Mouse (Mus musculus): ENCODE measurements at regions not wholly inside any gene's neighbourhood (a gene's known extent, or its start where the extent isn't known, plus 50 kb on each side); places are given as distances from the start of the nearest gene placed in this dataset.

DNA sequence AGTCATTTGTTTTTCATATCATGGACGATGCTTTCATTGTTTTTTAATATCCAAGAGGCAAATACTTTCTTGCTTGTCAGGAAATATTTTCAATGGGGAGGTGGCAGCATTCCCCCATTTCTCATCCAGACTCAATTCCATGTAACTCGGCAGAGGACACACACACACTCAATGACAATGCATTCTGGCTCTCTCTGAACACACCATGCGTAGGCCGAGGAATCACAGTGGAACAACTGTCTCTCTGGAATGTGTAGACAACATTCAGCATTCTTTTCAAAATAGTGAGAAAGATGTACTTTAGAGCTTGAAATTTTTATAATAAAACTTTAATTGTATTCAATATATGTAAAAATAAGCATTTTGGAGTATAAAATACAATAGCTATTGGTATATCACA lies 265.5 kb downstream of the Ndfip2 start:
- TF ChIP-seq CTCF (IDR thresholded peaks at IDR 0.05; ENCODE audit: low read depth, low read length) (no peak), POLR2A (IDR thresholded peaks at IDR 0.05; ENCODE audit: insufficient read depth, low read length) (no peak), EP300 (IDR thresholded peaks at IDR 0.05; ENCODE audit: insufficient read depth, low read depth, low read length) (no peak)
